Mouse (Mus musculus) embryo, embryonic 10.5 days (tissue): ENCODE results near the gene Blcap.

Source experiments
- DNase-seq: peaks from one replicate; pipeline ENCODE4 v3.0.0-alpha.2; 2015; ENCODE audit warnings: low spot score

The Blcap gene

DNA sequence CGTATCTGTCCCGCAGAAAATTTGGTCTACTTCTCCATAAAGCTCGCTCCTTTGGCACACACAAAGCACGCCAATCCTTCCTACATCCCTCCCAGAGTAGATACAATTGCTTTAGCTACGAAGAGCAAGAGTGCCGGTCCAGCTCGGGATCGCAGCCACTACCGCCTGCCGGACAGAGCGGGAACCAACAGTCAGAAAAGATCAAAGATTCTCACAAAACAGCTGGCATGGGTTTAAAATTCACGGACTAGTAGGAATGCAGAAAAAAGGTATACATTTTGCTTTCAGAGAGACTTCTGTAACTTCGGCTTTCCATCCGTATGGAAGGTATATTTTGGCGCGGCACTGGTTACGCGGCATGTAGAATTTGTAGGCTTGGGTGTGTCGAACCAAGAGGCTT is 11.6 kb downstream of the Blcap start:
- peak; percentile 67 for DNase-seq

DNA sequence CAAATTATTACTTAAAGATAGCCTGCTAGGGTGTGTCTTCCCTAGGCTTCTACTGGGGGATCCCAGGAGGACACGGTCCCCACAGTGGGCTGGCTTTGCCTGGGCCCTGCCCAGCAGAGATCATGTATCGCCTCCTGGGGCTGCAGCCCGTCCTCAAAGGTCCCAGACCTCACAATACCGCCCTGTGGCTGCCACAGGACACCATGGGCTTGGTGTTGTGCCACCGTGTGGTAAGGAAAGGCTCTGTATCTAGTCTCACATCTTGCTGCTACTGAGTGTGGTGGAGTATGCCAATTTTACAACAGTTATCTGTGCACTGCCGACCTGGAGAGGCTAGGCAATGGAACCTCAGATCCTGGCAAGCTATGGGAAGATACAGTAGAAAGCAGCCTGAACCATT is 12.6 kb downstream of the Blcap start:
- DNase-seq, result peak; percentile 58

GRCm38 (mm10) chr2:157558051-157558450 is 13.0 kb downstream of the Blcap start:
- DNase-seq, result no peak

DNA sequence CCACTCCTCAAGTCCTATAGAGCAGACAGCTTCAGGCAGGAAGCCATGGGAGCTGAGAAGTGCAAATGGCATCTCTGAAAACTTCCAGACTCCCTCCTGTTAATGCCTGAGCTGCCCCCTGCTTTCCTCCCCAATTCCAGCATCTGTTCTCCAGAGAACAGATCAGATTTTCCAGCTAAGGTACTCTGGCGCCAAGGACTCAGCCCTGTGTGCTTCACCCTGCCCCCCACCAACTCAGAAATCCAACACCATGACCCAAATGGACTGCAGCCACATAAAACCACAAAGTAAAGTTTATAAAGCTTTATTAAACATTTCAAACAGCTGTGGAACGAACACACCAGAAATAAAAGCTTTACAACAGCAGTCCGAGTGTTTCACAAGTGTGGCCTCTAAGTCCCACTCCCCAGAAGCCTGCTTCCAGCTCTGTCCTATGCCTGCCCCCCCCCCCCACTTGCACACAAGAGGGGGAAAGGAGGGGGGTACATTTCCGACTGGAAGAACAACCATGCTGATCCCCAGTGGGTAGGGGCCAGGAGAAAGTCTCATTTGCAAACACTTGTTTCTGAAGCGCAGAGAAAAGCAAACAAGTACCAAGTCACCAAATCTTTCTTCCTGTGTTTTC is 14.9 kb downstream of the Blcap start:
- no peak for DNase-seq

GRCm38 (mm10) chr2:157552158-157552886 is 18.8 kb downstream of the Blcap start:
- DNase-seq, result no peak

DNA sequence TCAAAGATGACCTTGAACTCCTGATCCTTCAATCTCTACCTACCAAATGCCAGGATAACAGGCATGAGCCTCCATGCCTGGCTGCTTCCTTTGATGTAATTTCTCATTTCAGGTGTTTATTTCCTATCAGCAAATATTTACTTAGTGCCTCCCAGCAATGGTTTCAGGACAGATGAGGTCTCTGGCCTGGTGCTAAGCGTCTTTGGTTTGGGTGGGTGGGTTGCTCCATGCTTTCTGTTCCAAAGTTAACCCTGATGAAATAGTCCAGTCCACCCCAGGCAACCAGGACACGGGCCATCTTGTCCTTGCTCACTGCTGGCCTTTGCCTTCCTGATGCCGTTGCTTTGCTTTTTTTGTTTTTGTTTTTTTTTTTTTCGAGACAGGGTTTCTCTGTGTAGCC is 20.8 kb downstream of the Blcap start:
- DNase-seq, result no peak

DNA sequence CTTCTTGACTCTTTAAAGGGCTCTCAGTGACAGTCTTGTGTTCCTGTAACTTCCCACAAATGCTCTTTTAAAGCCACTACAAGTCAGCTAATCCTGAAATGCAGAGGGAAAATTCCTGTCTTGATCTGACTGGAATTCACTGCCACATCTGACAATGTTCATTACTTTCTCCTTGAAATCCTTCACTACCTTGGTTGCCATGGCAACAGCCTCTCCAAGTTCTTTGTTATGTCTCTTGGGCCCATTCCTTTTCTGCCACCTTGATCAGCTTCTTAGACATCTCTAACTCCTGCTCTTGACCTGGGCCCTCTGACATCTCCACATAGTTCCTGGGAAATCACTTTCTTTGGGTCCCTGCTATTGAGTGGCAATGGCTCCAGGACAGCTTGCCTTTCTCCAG is 24.4 kb downstream of the Blcap start:
- no peak for DNase-seq

- no peak for DNase-seq
Measured at GRCm38 (mm10) chr2:157544333-157544888, 26.7 kb downstream of the Blcap start.

- DNase-seq, result no peak
Measured at GRCm38 (mm10) chr2:157542415-157542814, 28.7 kb downstream of the Blcap start.

DNA sequence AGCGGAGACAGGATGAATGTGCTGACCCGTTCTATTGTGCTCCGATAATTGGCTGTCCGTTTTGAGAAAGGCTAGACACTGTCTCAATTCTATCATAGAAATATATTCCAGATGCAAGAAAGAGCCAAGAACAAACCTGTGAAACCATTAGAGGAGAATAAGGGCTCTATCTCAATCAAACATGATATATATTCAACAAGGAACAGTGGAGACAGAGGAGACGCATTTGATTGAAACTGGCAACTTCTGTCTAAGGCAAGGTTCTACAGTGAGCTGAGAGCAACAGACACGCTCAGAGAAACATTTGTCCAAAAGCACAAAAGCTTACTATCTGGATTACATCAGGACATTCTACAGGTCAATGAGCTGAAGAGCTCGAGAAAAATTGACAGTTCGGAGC is 29.4 kb downstream of the Blcap start:
- DNase-seq, result no peak

GRCm38 (mm10) chr2:157540953-157541569 is 30.0 kb downstream of the Blcap start:
- no peak for DNase-seq

GRCm38 (mm10) chr2:157540073-157540952 is 30.8 kb downstream of the Blcap start:
- no peak for DNase-seq

- DNase-seq, result peak; percentile 64
Measured at GRCm38 (mm10) chr2:157537118-157537517, 34.0 kb downstream of the Blcap start.

DNA sequence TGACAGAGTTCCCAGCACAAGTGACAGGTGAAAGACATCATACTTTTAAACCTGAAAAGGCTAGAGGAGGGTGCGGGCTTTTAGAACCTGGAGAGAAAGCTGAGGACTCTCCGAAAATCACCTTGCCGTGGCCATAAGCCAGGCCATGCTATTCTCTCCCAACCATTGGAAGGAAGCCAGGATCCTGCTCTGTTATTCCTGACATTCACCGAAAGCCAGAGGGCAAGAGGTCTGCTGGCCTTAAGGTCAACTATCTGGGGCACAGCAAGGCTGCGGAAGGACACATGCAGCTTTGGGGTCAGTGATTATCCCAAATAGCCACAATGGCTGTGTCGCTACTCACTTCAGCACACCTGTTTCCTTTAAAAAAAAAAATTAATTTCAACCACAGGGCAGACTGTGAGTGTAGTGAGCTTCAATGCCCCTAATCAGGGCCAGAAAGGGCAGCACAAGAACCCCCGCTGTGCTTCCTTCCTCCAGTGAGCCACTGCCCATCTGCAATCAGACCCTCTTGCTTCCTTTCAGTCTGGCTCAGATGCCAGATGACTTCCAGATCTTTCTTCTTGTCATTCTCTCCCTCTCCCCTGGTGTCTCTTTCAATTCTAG is 34.5 kb downstream of the Blcap start:
- DNase-seq, result peak; percentile 70

DNA sequence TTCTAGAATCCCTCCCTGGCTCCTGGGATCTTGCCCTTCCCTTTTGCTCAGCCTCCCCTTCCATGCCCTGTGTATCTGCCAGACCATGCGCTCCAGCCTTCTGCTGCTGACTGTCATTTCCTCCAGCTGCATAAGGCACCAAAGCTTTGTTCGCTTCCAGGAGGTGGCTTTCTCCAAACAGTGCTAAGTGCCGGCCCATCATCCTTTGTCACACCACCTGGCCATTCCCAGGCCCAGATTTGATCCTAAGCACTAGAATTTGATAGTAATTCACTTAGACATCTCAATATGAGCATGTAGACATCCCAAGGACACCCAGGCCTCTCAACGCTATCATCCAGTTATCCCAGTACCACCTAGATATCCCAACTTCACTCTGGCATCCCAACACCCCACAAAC is 36.9 kb downstream of the Blcap start:
- no peak for DNase-seq

DNA sequence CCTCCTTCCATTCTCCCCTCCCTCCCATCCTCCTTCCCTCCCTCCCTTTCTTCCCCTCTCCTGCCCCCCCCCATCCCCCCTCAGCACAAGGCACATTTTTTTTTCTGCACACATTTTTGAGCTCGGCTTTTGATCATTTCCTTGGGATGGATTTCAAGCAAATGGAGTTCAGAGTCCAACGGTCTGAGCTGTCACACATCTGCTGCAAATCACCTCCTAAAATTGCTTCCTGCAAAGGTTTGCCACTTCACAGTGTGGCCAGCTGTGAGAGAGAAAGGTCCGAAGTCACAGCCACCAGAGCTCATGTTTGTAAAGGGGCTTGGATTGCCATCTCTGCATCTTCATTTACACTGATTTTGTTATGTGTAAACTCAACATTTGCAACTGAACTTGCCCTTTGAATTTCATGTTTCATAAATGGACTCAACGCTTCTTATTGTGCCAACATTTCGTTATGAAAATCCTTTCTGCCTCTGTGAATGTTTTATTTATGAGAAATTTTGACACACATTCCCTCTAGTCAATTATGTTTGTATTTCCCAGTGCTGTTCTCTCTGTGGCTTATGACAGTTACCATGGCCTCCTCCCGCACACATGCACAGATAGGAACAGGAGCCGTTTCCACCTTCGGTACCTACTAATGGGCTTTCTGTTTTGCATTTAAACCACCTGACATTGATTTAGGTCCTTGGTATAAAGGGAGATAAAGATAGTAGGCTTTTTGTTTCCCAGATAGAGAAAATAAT is 39.2 kb downstream of the Blcap start:
- DNase-seq, result peak; percentile 60

GRCm38 (mm10) chr2:157530056-157530955 is 40.8 kb downstream of the Blcap start:
- DNase-seq, result no peak

DNA sequence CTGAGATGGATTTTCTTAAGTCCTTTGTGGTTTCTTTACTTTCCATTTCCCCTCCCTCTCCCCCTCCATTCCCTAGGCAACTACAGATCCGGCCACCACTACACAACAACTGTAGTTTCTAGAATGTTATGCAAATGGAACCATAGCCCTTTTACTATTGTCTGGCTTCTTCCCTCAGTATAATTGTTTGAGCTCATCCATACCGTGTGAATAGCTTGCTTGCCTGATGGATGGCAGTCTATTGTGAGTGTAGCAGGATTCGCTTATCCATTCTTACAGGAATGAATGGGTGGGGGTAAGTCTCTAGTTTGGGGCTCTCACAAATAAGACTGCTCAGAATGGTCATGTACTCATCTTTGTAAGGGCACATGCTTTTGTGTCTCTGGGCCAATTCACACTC is 48.5 kb downstream of the Blcap start:
- DNase-seq, result no peak

DNA sequence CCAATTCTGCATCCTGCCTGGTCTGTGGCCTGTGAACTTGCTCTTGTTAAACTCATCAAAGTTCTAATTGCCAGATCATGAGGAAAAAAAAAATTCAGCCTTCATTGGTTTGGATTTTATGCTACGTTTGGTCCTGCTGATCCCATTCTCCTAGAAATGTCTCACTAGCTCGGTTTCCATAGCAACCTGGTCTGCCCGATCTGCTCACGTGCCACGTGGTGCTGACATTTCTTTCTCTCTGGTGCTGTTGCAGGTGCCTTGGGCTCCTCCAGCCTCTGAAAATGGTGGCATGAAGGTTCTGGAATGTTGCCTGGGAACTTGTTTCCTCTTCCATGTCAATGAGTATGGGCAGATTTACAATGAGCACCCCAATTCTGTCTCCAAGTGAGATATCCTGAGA is 50.6 kb downstream of the Blcap start:
- peak; percentile 68 for DNase-seq

DNA sequence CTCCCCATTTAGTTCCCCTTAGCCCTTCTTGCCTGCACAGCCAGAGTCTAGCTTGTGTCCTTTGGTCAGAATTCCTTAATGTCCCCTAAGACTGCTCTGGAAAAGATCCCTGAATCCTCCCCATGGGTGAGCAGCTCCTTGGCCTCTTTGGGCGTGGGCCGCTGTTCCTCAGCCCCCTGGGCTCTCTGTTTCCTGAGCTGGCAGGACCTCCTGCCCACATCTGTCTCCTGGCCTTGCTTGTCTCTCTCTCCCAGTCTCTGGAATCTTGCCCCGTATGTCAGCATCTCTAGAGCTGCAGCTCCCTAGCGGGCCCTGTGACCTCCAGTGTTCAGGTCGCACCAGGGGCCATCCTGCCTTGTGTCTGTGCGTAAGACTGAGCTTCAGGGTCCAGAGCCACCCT is 51.6 kb downstream of the Blcap start:
- DNase-seq, result no peak
